Mouse (Mus musculus) large intestine, adult 2 months (tissue): ENCODE measurements around the gene Acmsd. TPM values are rescaled to one million over a fixed set of nuclear protein-coding genes. Genes with fewer than 3 reads are reported as not detected.
"Not testable (repeated sequence)": the region's sequence is repeated elsewhere in the genome, so short reads cannot be mapped to it uniquely, and the experiment has no call there.

Experiments used
- DNase-seq: peaks from one replicate; pipeline ENCODE4 v3.0.0-alpha.2; 2012; ENCODE audit warnings: low read depth, low spot score
- WGBS: fragments of 180-500 bp; shearing (Covaris S2); methylation state at CpG from one replicate; pipeline ENCODE4 v1.1.7; 2018; 5-methylcytosine and 5-hydroxymethylcytosine counted together
- polyA plus RNA-seq: library from polyadenylated mRNA; depleted of rRNA; stranded (reverse); fragments of >200 nt; gene quantifications from 2 replicates; pipeline ENCODE4 v1.2.3, GENCODE M21; 2012; rRNA removed

The Acmsd gene
- not detected in 2 replicates for polyA plus RNA-seq

- no peak for DNase-seq
- WGBS = 54% methylated on average over 4 of the region's 4 CpGs
These were observed at the start of gene Acmsd for GRCm38 (mm10) chr1:127729096-127729495. Gene Acmsd, plus strand, starts transcription at chr1:127729413.

DNA sequence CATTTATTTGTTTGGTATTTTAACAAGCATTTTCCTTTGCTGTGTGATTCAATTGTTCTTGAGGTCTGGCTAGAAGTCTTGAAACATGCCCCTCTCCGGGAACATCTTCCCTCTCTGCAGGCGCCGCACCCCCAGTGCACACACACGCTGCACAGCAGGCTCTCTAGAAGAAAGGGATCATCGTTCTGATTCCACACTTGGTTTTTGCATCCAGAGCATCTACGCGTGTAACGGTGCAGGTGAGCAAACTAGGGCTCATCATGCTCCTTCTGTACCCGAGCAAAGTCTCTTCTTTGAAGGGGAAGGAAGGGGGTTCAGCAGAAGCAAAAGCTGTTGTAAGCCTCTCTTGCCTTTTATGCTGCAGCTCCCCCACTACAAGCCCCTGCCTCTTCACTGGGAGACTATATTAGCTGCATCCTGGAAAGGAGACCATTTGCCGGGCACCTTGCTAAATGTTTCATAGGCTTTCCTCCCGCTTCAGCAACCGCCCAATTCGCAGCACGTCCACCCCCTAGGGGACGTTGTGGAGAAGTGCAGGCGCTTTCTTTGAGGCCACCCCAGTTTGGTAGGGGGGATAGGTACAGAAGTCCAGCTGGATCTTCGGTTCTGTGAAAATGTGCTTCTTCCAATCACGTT lies 49.6 kb upstream of the Acmsd start, which contains the start of gene Tmem163:
Tmem163 (minus strand) TSS at position 51 of the 636 bp plus-strand sequence.
- WGBS = 21% methylated on average over 18 of the region's 18 CpGs
- DNase-seq = no peak

- 23% methylated on average over 2 of the region's 2 CpGs for WGBS
- DNase-seq = no peak
These were observed 32.7 kb upstream of the Acmsd start for GRCm38 (mm10) chr1:127696533-127696932.

- no peak for DNase-seq
These were observed 27.0 kb upstream of the Acmsd start for GRCm38 (mm10) chr1:127702187-127702586.

DNA sequence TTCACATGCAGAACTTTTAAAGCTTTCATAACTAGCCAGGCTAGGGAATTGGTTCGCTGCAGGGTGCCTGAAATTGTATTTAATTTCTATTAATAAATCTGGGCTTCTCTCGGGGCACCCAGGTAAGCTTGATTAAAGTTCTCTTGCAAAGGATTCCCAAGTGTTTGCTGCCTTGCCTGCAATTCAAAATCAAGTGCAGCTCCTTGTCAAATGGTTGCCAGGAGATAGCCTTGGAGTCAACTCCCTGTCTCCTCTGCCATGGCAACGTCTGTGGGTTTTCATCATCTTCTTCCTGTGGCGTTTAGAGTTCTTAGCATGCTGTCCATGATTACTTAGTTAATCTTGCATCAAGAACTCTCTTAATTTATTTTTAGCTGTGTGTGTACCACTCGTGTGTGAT lies 22.9 kb upstream of the Acmsd start:
- DNase-seq = no peak
- 68% methylated on average over 5 of the region's 5 CpGs for WGBS

More at GRCm38 (mm10) chr1:127702187-127702586, 27.0 kb upstream of the Acmsd start:
- 83% methylated on average over 1 of the region's 1 CpGs for WGBS

DNA sequence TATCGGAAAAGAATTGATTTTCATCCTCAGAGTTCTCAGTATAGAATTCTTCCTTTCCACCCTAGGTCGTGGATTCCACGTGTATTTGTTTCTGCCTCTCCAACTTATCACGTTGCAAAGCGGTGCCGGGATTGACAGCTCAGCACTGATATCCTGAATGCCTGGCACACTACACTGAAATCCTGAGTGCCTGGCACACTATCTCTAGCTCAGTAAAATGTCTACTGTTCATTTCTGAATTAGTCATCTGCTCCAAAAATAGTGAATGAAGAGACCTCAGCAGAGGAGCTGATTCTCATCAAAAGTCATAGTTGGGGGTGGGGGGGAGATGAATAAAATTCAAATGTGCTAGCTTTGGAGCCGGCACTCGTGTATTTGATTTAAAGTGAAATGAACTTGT lies 12.8 kb upstream of the Acmsd start:
- DNase-seq = no peak
- WGBS = 87% methylated on average over 8 of the region's 8 CpGs

DNA sequence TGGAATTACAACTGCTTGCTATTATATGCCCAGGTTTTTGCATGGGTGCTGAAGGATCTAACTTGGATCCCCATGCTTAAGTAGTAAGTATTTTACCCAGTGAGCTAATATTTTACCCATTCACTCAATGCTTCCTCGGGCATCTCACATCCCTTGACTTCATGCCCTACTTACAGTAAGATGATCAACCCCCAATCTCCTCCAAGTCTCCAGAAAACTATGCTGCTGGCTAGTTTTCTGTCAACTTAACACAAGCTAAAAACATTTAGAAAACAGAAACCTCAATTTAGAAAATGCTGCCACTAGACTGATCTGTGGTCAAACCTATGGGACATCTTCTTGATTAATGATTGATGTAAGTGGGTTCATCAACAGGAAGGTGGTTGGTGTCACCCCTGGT lies 10.9 kb upstream of the Acmsd start:
- DNase-seq = no peak
- 85% methylated on average over 1 of the region's 1 CpGs for WGBS

GRCm38 (mm10) chr1:127723596-127723995 lies 5.6 kb upstream of the Acmsd start:
- no peak for DNase-seq
- WGBS = 35% methylated on average over 2 of the region's 2 CpGs

DNA sequence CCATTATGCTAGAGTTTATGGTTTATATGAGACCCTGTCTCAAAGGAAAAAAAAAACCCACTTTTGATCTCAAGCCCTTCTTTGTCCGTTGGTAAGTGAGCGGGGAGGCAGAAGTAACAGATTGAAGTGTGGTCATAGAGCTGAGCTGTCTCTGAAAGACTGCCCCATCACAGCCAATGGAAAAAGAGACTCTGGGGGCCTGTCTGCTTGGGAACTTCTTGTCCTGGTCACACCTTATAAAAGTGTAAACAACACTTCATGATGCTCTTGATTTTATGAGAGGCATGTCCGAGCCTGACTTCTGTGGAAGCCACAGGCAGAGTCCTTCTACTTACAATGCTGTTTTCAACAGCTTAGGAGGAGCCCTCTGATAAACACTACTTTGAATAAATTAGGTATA lies 1.9 kb downstream of the Acmsd start:
- WGBS = 43% methylated on average over 3 of the region's 3 CpGs
- no peak for DNase-seq

DNA sequence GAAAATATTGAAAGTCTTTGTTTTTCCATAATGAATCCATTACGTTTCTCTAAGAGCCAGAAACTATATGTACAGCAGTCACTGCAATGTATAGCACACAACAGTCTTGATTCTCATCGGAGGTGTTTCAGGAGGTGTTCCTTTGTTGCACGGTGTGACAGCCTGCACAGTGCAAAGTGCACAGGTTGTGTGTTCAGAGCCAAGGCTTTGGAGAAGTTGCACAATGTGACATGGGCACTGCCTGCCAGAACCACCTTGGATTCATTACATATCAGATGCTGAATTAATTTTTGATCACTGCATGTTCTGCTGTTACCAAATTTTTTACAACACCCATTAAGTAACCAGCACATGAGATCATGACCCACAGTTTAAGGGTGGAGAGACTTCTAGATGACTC lies 3.2 kb downstream of the Acmsd start:
- DNase-seq = no peak
- 80% methylated on average over 3 of the region's 3 CpGs for WGBS

DNA sequence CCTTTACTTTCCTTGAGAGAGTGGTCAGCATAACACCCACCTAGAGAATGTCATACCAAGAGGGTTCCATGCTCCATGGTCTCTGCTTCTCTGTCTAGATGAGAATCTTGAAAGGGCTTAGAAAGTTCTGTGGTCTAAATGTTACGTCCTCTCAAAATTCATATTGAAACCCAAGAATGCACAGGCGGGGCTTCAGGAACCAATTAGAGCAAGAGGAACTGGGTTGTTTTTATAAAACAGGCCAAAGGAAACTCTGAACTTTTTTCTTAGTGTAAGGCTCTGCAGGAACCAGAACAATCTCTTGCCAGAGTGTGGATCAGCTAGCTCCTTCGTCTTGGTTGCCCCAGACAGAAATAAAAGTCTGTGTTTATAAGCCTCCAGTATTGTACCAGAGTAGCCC lies 3.6 kb downstream of the Acmsd start:
- WGBS = 58% methylated on average over 3 of the region's 3 CpGs
- DNase-seq = no peak

GRCm38 (mm10) chr1:127735356-127735755 lies 6.1 kb downstream of the Acmsd start:
- no peak for DNase-seq
- WGBS = 23% methylated on average over 3 of the region's 3 CpGs

DNA sequence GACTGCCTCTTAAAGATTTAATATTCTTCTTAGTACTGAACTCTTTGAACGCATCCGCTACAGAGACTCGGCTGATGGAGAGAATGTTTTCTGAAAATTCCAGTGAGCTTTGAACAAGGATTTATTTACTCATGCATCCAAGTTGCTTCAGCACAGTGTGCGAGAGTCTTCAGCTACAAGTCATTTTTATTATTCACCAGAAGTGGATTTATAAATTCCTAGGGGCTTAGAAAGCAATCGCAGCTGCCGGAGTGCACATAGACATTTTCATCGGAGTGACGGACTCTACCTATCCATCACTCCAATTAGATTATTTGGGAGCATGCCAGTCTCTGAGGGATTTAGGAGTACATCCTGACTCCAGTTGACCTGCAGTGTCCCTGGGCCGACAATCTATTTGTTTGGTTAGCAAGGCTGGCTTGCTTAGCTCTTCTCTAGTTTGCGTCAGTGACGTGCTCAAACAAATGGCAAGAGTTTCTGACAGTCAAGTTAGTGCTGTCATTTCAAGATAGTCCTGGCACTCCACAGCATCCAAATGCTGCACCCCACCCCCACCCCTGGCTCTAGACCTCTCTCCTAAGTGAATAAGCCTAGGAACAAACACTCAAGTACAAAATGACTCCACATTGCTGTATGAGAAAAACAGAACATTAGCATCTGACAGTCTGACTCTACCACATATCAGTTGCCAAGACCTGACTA lies 21.3 kb downstream of the Acmsd start:
- no peak for DNase-seq
- 51% methylated on average over 11 of the region's 11 CpGs for WGBS

- 15% methylated on average over 4 of the region's 4 CpGs for WGBS
- DNase-seq = no peak
These were observed 26.6 kb downstream of the Acmsd start for GRCm38 (mm10) chr1:127755806-127756205.

GRCm38 (mm10) chr1:127756331-127757163 lies 27.3 kb downstream of the Acmsd start:
- 76% methylated on average over 5 of the region's 5 CpGs for WGBS
- DNase-seq = no peak

DNA sequence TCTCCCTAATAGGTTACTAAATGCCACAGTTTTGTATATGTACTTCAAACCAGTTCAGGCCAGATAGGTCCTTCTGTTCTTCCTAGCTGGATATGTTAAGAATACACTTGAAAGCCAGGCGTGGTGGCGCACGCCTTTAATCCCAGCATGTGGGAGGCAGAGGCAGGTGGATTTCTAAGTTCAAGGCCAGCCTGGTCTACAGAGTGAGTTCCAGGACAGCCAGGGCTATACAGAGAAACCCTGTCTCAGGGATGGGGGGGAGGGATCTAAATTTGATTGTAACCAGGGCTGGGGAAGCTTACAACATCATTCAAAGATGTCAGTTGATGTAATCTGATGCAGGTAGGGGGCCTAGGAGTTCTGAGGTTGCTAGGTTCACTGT lies 27.9 kb downstream of the Acmsd start:
- not testable (repeated sequence) for DNase-seq
- 94% methylated on average over 3 of the region's 3 CpGs for WGBS

- WGBS = 70% methylated on average over 2 of the region's 2 CpGs
- DNase-seq = no peak
These were observed 36.3 kb downstream of the Acmsd start for GRCm38 (mm10) chr1:127765468-127765867.

GRCm38 (mm10) chr1:127766741-127767140 lies 37.5 kb downstream of the Acmsd start:
- no peak for DNase-seq
- 80% methylated on average over 2 of the region's 2 CpGs for WGBS

- no peak for DNase-seq
- WGBS = 1% methylated on average over 14 of the region's 14 CpGs
These were observed 44.1 kb downstream of the Acmsd start for GRCm38 (mm10) chr1:127773198-127773802.
